Mouse (Mus musculus): ENCODE measurements at regions not wholly inside any gene's neighbourhood (a gene's known extent, or its start where the extent isn't known, plus 50 kb on each side); places are given as distances from the start of the nearest gene placed in this dataset.

GRCm38 (mm10) chr4:125945062-125945461 is 79.3 kb upstream of the Csf3r start:
- Histone ChIP-seq H3K27me3 (ENCODE audit: insufficient read depth, low read length) (no peaks in the 10 kb centered on the region), H3K36me3 (replicated peaks) (no peaks in the 10 kb centered on the region), H3K4me1 (ENCODE audit: insufficient read depth, low read depth, low read length) (no peaks in the 10 kb centered on the region), H3K4me3 (ENCODE audit: low read depth, low read length) (no peak overlapping the region), H3K9me3 (replicated peaks) (peaks cover 88% of the 10 kb centered on the region)
- ATAC-seq (ENCODE audit: extremely low read depth, insufficient number of reproducible peaks, low FRiP score, poor library complexity, severe bottlenecking) (no peak), DNase-seq (ENCODE audit: low spot score) (no peak)
- TF ChIP-seq CTCF (IDR thresholded peaks at IDR 0.05; ENCODE audit: low read depth, low read length), result no peak
- no peak for TF ChIP-seq POLR2AphosphoS5 (IDR thresholded peaks at IDR 0.05; ENCODE audit: insufficient replicate concordance, low read depth, low read length)

GRCm38 (mm10) chr4:125959426-125959825 is 64.9 kb upstream of the Csf3r start:
- H3K9me3 ChIP-seq (replicated peaks), result peaks cover 78% of the 10 kb centered on the region
- ATAC-seq (ENCODE audit: extremely low read depth, insufficient number of reproducible peaks, low FRiP score, poor library complexity, severe bottlenecking), result no peak
- H3K36me3 ChIP-seq (replicated peaks), result no peaks in the 10 kb centered on the region
- H3K4me3 ChIP-seq (ENCODE audit: low read depth, low read length), result no peak overlapping the region
- no peak for TF ChIP-seq POLR2AphosphoS5 (IDR thresholded peaks at IDR 0.05; ENCODE audit: insufficient replicate concordance, low read depth, low read length)
- no peak for TF ChIP-seq GATA1 (IDR thresholded peaks at IDR 0.05; ENCODE audit: borderline replicate concordance, low read length)
- no peak for TF ChIP-seq GATA2 (IDR thresholded peaks at IDR 0.05; ENCODE audit: borderline replicate concordance, low read depth, low read length)
- TF ChIP-seq CTCF (IDR thresholded peaks at IDR 0.05; ENCODE audit: low read depth, low read length), result no peak
- no peak for TF ChIP-seq TAL1 (conservative IDR thresholded peaks at IDR 0.05; ENCODE audit: low read depth, low read length)
- H3K27me3 ChIP-seq (ENCODE audit: insufficient read depth, low read length), result no peaks in the 10 kb centered on the region
- no peak for DNase-seq (ENCODE audit: low spot score)
- H3K4me1 ChIP-seq (ENCODE audit: insufficient read depth, low read depth, low read length), result no peaks in the 10 kb centered on the region

- ATAC-seq (ENCODE audit: extremely low read depth, insufficient number of reproducible peaks, low FRiP score, poor library complexity, severe bottlenecking), result no peak
- no peak overlapping the region for H3K4me3 ChIP-seq (ENCODE audit: low read depth, low read length)
- peaks cover 75% of the 10 kb centered on the region for H3K9me3 ChIP-seq (replicated peaks)
- H3K4me1 ChIP-seq (ENCODE audit: insufficient read depth, low read depth, low read length), result no peaks in the 10 kb centered on the region
- H3K36me3 ChIP-seq (replicated peaks), result no peaks in the 10 kb centered on the region
- no peak for TF ChIP-seq POLR2AphosphoS5 (IDR thresholded peaks at IDR 0.05; ENCODE audit: insufficient replicate concordance, low read depth, low read length)
- TF ChIP-seq CTCF (IDR thresholded peaks at IDR 0.05; ENCODE audit: low read depth, low read length), result no peak
- no peak for TF ChIP-seq GATA1 (IDR thresholded peaks at IDR 0.05; ENCODE audit: borderline replicate concordance, low read length)
- no peak for TF ChIP-seq GATA2 (IDR thresholded peaks at IDR 0.05; ENCODE audit: borderline replicate concordance, low read depth, low read length)
- TF ChIP-seq TAL1 (conservative IDR thresholded peaks at IDR 0.05; ENCODE audit: low read depth, low read length), result no peak
- H3K27me3 ChIP-seq (ENCODE audit: insufficient read depth, low read length), result no peaks in the 10 kb centered on the region
- no peak for DNase-seq (ENCODE audit: low spot score)
These were observed 63.6 kb upstream of the Csf3r start for GRCm38 (mm10) chr4:125960704-125961279.

GRCm38 (mm10) chr4:125962677-125963076 is 61.7 kb upstream of the Csf3r start:
- no peaks in the 10 kb centered on the region for H3K4me1 ChIP-seq (ENCODE audit: insufficient read depth, low read depth, low read length)
- no peaks in the 10 kb centered on the region for H3K27me3 ChIP-seq (ENCODE audit: insufficient read depth, low read length)
- peaks cover 68% of the 10 kb centered on the region for H3K9me3 ChIP-seq (replicated peaks)
- no peak for ATAC-seq (ENCODE audit: extremely low read depth, insufficient number of reproducible peaks, low FRiP score, poor library complexity, severe bottlenecking)
- no peak for DNase-seq (ENCODE audit: low spot score)
- TF ChIP-seq GATA2 (IDR thresholded peaks at IDR 0.05; ENCODE audit: borderline replicate concordance, low read depth, low read length) (no peak), CTCF (IDR thresholded peaks at IDR 0.05; ENCODE audit: low read depth, low read length) (no peak), POLR2AphosphoS5 (IDR thresholded peaks at IDR 0.05; ENCODE audit: insufficient replicate concordance, low read depth, low read length) (no peak), TAL1 (conservative IDR thresholded peaks at IDR 0.05; ENCODE audit: low read depth, low read length) (no peak), GATA1 (IDR thresholded peaks at IDR 0.05; ENCODE audit: borderline replicate concordance, low read length) (no peak)
- no peak overlapping the region for H3K4me3 ChIP-seq (ENCODE audit: low read depth, low read length)
- no peaks in the 10 kb centered on the region for H3K36me3 ChIP-seq (replicated peaks)
